Mouse (Mus musculus): ENCODE data around the gene Naga. TPM values are rescaled to one million over a fixed set of nuclear protein-coding genes. Genes with fewer than 3 reads are reported as not detected.

Gene Naga
- polyA plus RNA-seq, 1 experiment, result 196 TPM

DNA sequence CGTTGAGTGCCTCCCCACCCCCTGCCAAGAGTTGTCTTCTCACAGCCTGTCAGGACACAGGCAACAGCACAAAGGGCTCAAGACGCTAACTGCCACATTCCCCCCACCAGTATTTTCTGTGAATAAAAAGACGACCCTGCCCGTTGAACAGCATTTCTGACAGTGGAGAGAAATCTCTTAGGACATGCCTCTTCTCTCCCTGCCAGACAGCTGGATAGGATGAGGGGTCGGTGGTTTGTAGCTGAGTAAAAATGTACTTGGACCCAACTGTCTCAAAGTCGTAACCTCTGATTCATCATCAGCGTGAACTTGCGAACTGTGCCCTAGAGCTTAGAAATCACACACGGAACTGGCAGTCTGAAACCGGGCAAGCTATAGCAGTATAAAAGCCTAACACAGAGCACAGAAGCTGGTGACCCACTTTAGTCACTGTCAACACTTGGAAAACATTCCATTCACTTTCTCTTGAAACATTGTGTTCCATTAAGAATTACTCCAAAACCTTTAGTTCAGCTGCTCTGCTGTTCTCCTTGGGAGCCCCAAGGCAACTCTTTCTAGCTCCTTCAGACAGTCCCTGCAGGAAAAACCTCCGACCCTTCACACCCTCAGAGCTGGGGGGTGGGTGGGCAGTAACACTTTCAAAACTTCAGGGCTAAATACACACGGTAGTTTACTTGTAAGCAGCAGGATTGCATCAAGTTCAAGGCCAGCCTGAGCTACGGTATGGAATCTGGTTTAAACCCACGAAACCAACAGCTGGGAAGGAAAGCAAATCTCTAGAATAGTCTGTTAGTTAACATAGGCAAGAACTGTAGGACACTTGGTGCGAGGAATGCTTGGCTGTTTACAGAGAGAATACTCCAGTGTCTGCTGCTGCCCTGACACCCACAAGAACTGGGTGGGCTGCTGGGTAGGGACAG lies 39.8 kb upstream of the Naga start:
- H3K36me3 ChIP-seq (ENCODE audit: control insufficient read depth, insufficient read depth, low read length), result peaks cover 2% of the 10 kb centered on the region; the same call in 1 of the 2 replicates
- 42% methylated on average over 15 of the region's 15 CpGs for WGBS
- no peaks in the 10 kb centered on the region for H3K27me3 ChIP-seq (ENCODE audit: control insufficient read depth, insufficient read depth, low read length)
- peaks cover 13% of the 10 kb centered on the region for H3K4me1 ChIP-seq (ENCODE audit: control insufficient read depth, insufficient read depth, insufficient read length, low read length)
- TF ChIP-seq POLR2A (IDR thresholded peaks at IDR 0.05; ENCODE audit: low read depth, low read length), result no peak
- TF ChIP-seq CTCF (IDR thresholded peaks at IDR 0.05; ENCODE audit: extremely low read depth, insufficient read length, insufficient replicate concordance, low read depth, low read length), result no peak
- H3K4me3 ChIP-seq (ENCODE audit: low read depth, low read length), result peak overlapping the region; percentile 39
- H3K27ac ChIP-seq (ENCODE audit: insufficient read depth, low read depth, low read length), result peak overlapping the region; percentile 97

DNA sequence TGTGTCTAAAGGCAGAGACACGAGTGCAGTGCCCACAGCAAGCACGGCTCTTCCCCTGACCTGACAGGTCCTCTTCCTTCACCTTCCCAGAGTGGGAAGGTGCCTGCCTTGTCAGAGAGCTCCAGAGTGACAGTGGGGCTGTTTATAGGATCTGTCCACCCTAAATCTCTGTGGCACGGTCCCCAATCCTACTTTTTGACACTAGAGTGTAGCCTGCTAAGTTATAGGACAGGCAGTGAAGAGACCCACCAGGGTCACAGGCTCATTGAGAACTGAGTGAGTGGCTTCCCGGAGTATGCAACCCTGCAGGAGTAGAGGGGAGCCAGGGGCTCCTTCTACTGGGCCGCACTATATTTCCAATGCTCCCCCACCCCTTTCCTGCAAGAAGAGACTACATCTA lies 39.0 kb upstream of the Naga start:
- H3K4me3 ChIP-seq (ENCODE audit: low read depth, low read length), result no peak overlapping the region
- H3K27me3 ChIP-seq (ENCODE audit: control insufficient read depth, insufficient read depth, low read length), result no peaks in the 10 kb centered on the region
- TF ChIP-seq CTCF (IDR thresholded peaks at IDR 0.05; ENCODE audit: extremely low read depth, insufficient read length, insufficient replicate concordance, low read depth, low read length), result no peak
- TF ChIP-seq POLR2A (IDR thresholded peaks at IDR 0.05; ENCODE audit: low read depth, low read length), result no peak
- H3K36me3 ChIP-seq (ENCODE audit: control insufficient read depth, insufficient read depth, low read length), result peaks cover 2% of the 10 kb centered on the region; the same call in 1 of the 2 replicates
- peak overlapping the region; percentile 97 for H3K27ac ChIP-seq (ENCODE audit: insufficient read depth, low read depth, low read length)
- 85% methylated on average over 5 of the region's 5 CpGs for WGBS
- H3K4me1 ChIP-seq (ENCODE audit: control insufficient read depth, insufficient read depth, insufficient read length, low read length), result peaks cover 13% of the 10 kb centered on the region

DNA sequence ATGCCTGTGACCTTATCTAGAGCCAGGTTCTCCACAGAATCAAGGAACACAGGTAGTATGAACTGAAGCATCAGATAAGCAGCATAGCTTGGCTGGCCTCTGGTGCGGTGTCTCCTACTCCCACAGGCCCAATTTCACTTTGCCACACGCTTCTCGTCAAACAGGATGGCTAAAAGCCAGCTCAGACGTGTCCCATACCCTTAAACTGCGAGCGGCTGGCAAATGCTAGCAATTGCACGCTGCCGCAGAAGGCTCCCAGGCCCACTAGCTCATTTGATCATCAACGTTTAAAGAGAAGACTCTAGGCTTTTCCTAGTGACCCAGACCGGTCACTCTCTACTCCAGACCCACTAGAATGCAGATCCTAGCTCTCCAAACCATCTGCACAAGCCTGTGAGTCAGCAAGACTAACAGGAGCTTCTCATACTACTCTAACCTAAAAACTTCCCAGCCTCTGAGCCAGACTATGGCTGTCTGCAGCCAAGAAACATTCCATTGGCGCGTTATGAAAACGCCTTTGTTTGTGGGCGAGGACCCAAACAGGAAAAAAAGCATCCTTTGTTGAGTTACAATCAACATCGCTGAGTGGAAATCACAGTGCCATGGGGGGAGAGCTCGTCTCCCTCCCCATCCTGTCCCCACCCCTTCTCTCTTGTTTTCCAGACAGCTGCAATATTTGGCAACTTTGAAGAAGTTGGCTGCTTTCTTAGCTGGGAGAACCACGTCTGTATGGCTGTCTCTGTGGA lies 37.8 kb upstream of the Naga start:
- no peak overlapping the region for H3K4me3 ChIP-seq (ENCODE audit: low read depth, low read length)

DNA sequence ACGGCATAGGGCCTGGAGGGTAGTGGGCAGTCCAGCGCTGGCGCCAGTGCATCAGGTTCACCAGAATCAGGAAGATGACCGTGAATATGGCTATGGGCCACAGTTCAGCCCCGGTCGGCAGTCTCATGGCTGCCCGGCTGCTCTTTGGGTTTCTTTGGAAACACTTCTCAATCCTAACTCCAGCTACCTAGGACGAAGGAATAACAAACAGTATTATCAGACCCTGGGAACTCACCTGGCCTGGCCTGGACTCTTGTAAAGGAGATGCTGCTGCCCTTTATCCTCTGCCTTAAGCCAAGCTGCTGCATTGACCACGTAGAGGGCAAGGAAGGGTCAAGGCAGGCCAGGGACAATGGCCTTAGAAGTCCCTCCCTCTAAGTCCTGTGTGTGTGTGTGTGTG lies 37.1 kb upstream of the Naga start:
- TF ChIP-seq CTCF (IDR thresholded peaks at IDR 0.05; ENCODE audit: extremely low read depth, insufficient read length, insufficient replicate concordance, low read depth, low read length), result no peak
- TF ChIP-seq POLR2A (IDR thresholded peaks at IDR 0.05; ENCODE audit: low read depth, low read length), result no peak
- H3K4me1 ChIP-seq (ENCODE audit: control insufficient read depth, insufficient read depth, insufficient read length, low read length), result peaks cover 13% of the 10 kb centered on the region
- 87% methylated on average over 9 of the region's 9 CpGs for WGBS
- peak overlapping the region; percentile 59 for H3K27ac ChIP-seq (ENCODE audit: insufficient read depth, low read depth, low read length)
- H3K4me3 ChIP-seq (ENCODE audit: low read depth, low read length), result no peak overlapping the region
- H3K36me3 ChIP-seq (ENCODE audit: control insufficient read depth, insufficient read depth, low read length), result peaks cover 2% of the 10 kb centered on the region; the same call in 1 of the 2 replicates
- H3K27me3 ChIP-seq (ENCODE audit: control insufficient read depth, insufficient read depth, low read length), result no peaks in the 10 kb centered on the region

More for the DNA sequence above, 37.8 kb upstream of the Naga start:
- peaks cover 2% of the 10 kb centered on the region; the same call in 1 of the 2 replicates for H3K36me3 ChIP-seq (ENCODE audit: control insufficient read depth, insufficient read depth, low read length)
- H3K27me3 ChIP-seq (ENCODE audit: control insufficient read depth, insufficient read depth, low read length), result no peaks in the 10 kb centered on the region
- peak overlapping the region; percentile 97 for H3K27ac ChIP-seq (ENCODE audit: insufficient read depth, low read depth, low read length)
- WGBS, result 70% methylated on average over 17 of the region's 17 CpGs
- peaks cover 13% of the 10 kb centered on the region for H3K4me1 ChIP-seq (ENCODE audit: control insufficient read depth, insufficient read depth, insufficient read length, low read length)
- TF ChIP-seq CTCF (IDR thresholded peaks at IDR 0.05; ENCODE audit: extremely low read depth, insufficient read length, insufficient replicate concordance, low read depth, low read length) (no peak), POLR2A (IDR thresholded peaks at IDR 0.05; ENCODE audit: low read depth, low read length) (no peak)

DNA sequence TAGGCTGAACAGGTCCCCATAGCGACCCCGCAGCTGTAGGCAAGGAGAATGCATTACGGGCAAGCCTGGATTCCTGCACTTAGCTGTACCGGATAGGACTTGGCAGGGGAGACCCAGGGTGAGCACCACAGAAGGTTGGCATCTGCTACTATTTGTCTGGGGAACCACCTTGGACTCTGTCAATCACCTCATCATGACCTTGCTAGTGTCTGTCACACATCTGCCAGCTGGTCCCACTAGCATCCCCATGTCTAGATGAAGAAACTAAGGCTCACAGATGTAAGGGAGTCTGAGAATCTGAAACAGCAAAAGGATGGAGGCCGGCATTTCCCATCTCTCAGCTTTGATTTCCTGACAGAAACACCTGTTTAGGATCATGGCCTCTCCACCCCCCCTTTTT lies 35.7 kb upstream of the Naga start:
- Histone ChIP-seq H3K4me3 (ENCODE audit: low read depth, low read length) (no peak overlapping the region), H3K27ac (ENCODE audit: insufficient read depth, low read depth, low read length) (no peak overlapping the region), H3K27me3 (ENCODE audit: control insufficient read depth, insufficient read depth, low read length) (no peaks in the 10 kb centered on the region), H3K4me1 (ENCODE audit: control insufficient read depth, insufficient read depth, insufficient read length, low read length) (peaks cover 9% of the 10 kb centered on the region), H3K36me3 (ENCODE audit: control insufficient read depth, insufficient read depth, low read length) (peaks cover 2% of the 10 kb centered on the region; the same call in 1 of the 2 replicates)
- WGBS, result 92% methylated on average over 5 of the region's 5 CpGs
- no peak for TF ChIP-seq CTCF (IDR thresholded peaks at IDR 0.05; ENCODE audit: extremely low read depth, insufficient read length, insufficient replicate concordance, low read depth, low read length)
- TF ChIP-seq POLR2A (IDR thresholded peaks at IDR 0.05; ENCODE audit: low read depth, low read length), result no peak

DNA sequence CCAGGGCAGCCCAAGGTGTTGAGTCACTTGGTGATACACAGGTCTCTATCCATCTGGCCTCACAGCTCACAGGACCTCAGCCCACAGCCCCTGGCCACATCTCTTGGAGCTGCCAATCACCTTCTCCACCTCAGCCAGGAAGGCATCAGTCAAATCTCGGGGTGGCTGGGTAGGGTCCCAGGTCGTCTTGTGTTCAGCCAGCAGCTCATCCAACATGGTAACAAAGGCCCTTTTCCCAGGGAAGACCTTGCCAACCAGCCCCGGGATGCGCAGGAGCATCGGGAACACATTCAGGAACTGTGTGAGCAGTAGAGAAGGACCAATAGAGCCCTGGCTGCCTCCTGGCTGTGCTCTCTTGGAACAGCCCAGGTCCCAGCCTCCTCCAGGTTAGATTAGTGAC lies 34.3 kb upstream of the Naga start:
- Histone ChIP-seq H3K27ac (ENCODE audit: insufficient read depth, low read depth, low read length) (no peak overlapping the region), H3K36me3 (ENCODE audit: control insufficient read depth, insufficient read depth, low read length) (peaks cover 4% of the 10 kb centered on the region; the same call in 1 of the 2 replicates), H3K4me3 (ENCODE audit: low read depth, low read length) (no peak overlapping the region), H3K4me1 (ENCODE audit: control insufficient read depth, insufficient read depth, insufficient read length, low read length) (peaks cover 4% of the 10 kb centered on the region), H3K27me3 (ENCODE audit: control insufficient read depth, insufficient read depth, low read length) (no peaks in the 10 kb centered on the region)
- WGBS, result 89% methylated on average over 5 of the region's 5 CpGs
- TF ChIP-seq POLR2A (IDR thresholded peaks at IDR 0.05; ENCODE audit: low read depth, low read length) (no peak), CTCF (IDR thresholded peaks at IDR 0.05; ENCODE audit: extremely low read depth, insufficient read length, insufficient replicate concordance, low read depth, low read length) (no peak)

DNA sequence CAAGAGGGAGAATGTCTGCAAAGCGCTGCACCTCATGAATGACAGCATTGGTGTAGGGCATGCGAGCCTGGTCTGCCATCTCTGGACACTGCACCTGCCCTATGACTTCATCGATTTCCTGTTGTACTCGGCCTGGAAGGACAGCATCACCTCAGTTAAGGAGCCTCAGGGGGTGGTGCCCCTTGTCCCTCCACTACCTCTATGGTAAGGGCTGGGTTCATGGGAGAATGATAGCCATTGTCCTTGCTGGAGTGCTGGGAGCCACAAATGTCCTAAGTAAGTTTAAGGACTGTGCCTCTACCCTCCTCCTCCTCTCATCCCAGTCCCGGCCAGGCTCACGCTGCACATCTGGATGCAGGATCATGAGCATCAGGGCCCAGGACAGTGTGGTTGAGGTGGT lies 33.7 kb upstream of the Naga start:
- Histone ChIP-seq H3K36me3 (ENCODE audit: control insufficient read depth, insufficient read depth, low read length) (peaks cover 5% of the 10 kb centered on the region; the same call in 1 of the 2 replicates), H3K27ac (ENCODE audit: insufficient read depth, low read depth, low read length) (no peak overlapping the region), H3K4me3 (ENCODE audit: low read depth, low read length) (no peak overlapping the region), H3K4me1 (ENCODE audit: control insufficient read depth, insufficient read depth, insufficient read length, low read length) (peaks cover 4% of the 10 kb centered on the region), H3K27me3 (ENCODE audit: control insufficient read depth, insufficient read depth, low read length) (no peaks in the 10 kb centered on the region)
- 86% methylated on average over 6 of the region's 6 CpGs for WGBS
- no peak for TF ChIP-seq CTCF (IDR thresholded peaks at IDR 0.05; ENCODE audit: extremely low read depth, insufficient read length, insufficient replicate concordance, low read depth, low read length)
- TF ChIP-seq POLR2A (IDR thresholded peaks at IDR 0.05; ENCODE audit: low read depth, low read length), result no peak
